Mouse (Mus musculus): ENCODE measurements around the gene Trcg1. TPM values are rescaled to one million over a fixed set of nuclear protein-coding genes. Genes with fewer than 3 reads are reported as not detected.
A peak's percentile ranks its signal among the peaks of the same experiment; 100 is the strongest.

Gene Trcg1
- polyA plus RNA-seq, 1 experiment = not detected

- H3K4me3 ChIP-seq (replicated peaks; ENCODE audit: insufficient read depth, low read depth, low read length) = no peak overlapping the region
- TF ChIP-seq POLR2A (IDR thresholded peaks at IDR 0.05; ENCODE audit: borderline replicate concordance, insufficient read depth, low read length) (no peak), CTCF (IDR thresholded peaks at IDR 0.05; ENCODE audit: borderline replicate concordance, insufficient read depth, low read depth, low read length) (no peak)
- no peaks in the 10 kb centered on the region; the same call in 1 of the 2 replicates for H3K4me1 ChIP-seq (ENCODE audit: control insufficient read depth, insufficient read depth, low read length)
- DNase-seq = peak in 1 of 2 experiments; percentile 24
- 74% methylated on average over 9 of the region's 9 CpGs for WGBS
- H3K27ac ChIP-seq (ENCODE audit: insufficient read depth, low read length) = no peak overlapping the region
- no peaks in the 10 kb centered on the region for H3K27me3 ChIP-seq (ENCODE audit: control insufficient read depth, insufficient read depth, low read length)
Observed at GRCm38 (mm10) chr9:57257627-57258026, 21.3 kb downstream of the Trcg1 start.

- Histone ChIP-seq H3K27ac (ENCODE audit: insufficient read depth, low read length) (no peak overlapping the region), H3K27me3 (ENCODE audit: control insufficient read depth, insufficient read depth, low read length) (no peaks in the 10 kb centered on the region), H3K4me1 (ENCODE audit: control insufficient read depth, insufficient read depth, low read length) (no peaks in the 10 kb centered on the region; the same call in 1 of the 2 replicates), H3K4me3 (replicated peaks; ENCODE audit: insufficient read depth, low read depth, low read length) (no peak overlapping the region)
- DNase-seq = peak; percentile 87 to 94
- TF ChIP-seq CTCF (IDR thresholded peaks at IDR 0.05; ENCODE audit: borderline replicate concordance, insufficient read depth, low read depth, low read length) (peak; percentile 99), POLR2A (IDR thresholded peaks at IDR 0.05; ENCODE audit: borderline replicate concordance, insufficient read depth, low read length) (no peak)
- WGBS = under 1% methylated on average over 3 of the region's 3 CpGs
Observed at GRCm38 (mm10) chr9:57259736-57260135, 23.4 kb downstream of the Trcg1 start.

- no peak for DNase-seq
- Histone ChIP-seq H3K4me3 (replicated peaks; ENCODE audit: insufficient read depth, low read depth, low read length) (peak overlapping the region; percentile 5), H3K27ac (ENCODE audit: insufficient read depth, low read length) (no peak overlapping the region), H3K4me1 (ENCODE audit: control insufficient read depth, insufficient read depth, low read length) (no peaks in the 10 kb centered on the region; the same call in 1 of the 2 replicates), H3K27me3 (ENCODE audit: control insufficient read depth, insufficient read depth, low read length) (no peaks in the 10 kb centered on the region)
- WGBS = 63% methylated on average over 12 of the region's 12 CpGs
- no peak for TF ChIP-seq CTCF (IDR thresholded peaks at IDR 0.05; ENCODE audit: borderline replicate concordance, insufficient read depth, low read depth, low read length)
Observed at GRCm38 (mm10) chr9:57260940-57261339, 24.6 kb downstream of the Trcg1 start.

- DNase-seq = peak in 1 of 2 experiments; percentile 38
- TF ChIP-seq POLR2A (IDR thresholded peaks at IDR 0.05; ENCODE audit: borderline replicate concordance, insufficient read depth, low read length) (no peak), CTCF (IDR thresholded peaks at IDR 0.05; ENCODE audit: borderline replicate concordance, insufficient read depth, low read depth, low read length) (no peak)
- no peaks in the 10 kb centered on the region for H3K27me3 ChIP-seq (ENCODE audit: control insufficient read depth, insufficient read depth, low read length)
- H3K4me3 ChIP-seq (replicated peaks; ENCODE audit: insufficient read depth, low read depth, low read length) = peak overlapping the region; percentile 60
- no peaks in the 10 kb centered on the region; the same call in 1 of the 2 replicates for H3K4me1 ChIP-seq (ENCODE audit: control insufficient read depth, insufficient read depth, low read length)
- WGBS = 3% methylated on average over 26 of the region's 26 CpGs
- no peak overlapping the region for H3K27ac ChIP-seq (ENCODE audit: insufficient read depth, low read length)
Observed at GRCm38 (mm10) chr9:57261516-57261912, 25.2 kb downstream of the Trcg1 start.

- peak within 1 kb of the TSS; percentile 60 for H3K4me3 ChIP-seq (replicated peaks; ENCODE audit: insufficient read depth, low read depth, low read length)
- H3K4me1 ChIP-seq (ENCODE audit: control insufficient read depth, insufficient read depth, low read length) = no peaks in the 10 kb centered on the region; the same call in 1 of the 2 replicates
- no peak within 1 kb of the TSS; the same call in 1 of the 2 replicates for H3K27ac ChIP-seq (ENCODE audit: insufficient read depth, low read length)
- 2% methylated on average over 86 of the region's 87 CpGs for WGBS
- peak; percentile 68 to 79 for DNase-seq
- no peaks in the 10 kb centered on the region for H3K27me3 ChIP-seq (ENCODE audit: control insufficient read depth, insufficient read depth, low read length)
- TF ChIP-seq CTCF (IDR thresholded peaks at IDR 0.05; ENCODE audit: borderline replicate concordance, insufficient read depth, low read depth, low read length) (peak; percentile 26; the same call in 1 of the 2 replicates), POLR2A (IDR thresholded peaks at IDR 0.05; ENCODE audit: borderline replicate concordance, insufficient read depth, low read length) (no peak)
Observed at GRCm38 (mm10) chr9:57261913-57262794, 25.8 kb downstream of the Trcg1 start, which contains the start of gene 1700017B05Rik. 1700017B05Rik (minus strand) TSS chr9:57262612.

- WGBS = 57% methylated on average over 13 of the region's 13 CpGs
- TF ChIP-seq POLR2A (IDR thresholded peaks at IDR 0.05; ENCODE audit: borderline replicate concordance, insufficient read depth, low read length) = no peak
- Histone ChIP-seq H3K4me3 (replicated peaks; ENCODE audit: insufficient read depth, low read depth, low read length) (peak overlapping the region; percentile 60), H3K27me3 (ENCODE audit: control insufficient read depth, insufficient read depth, low read length) (no peaks in the 10 kb centered on the region), H3K4me1 (ENCODE audit: control insufficient read depth, insufficient read depth, low read length) (no peaks in the 10 kb centered on the region; the same call in 1 of the 2 replicates), H3K27ac (ENCODE audit: insufficient read depth, low read length) (no peak overlapping the region)
- no peak for DNase-seq
Observed at GRCm38 (mm10) chr9:57262795-57263684, 26.7 kb downstream of the Trcg1 start.

- Histone ChIP-seq H3K27ac (ENCODE audit: insufficient read depth, low read length) (no peak overlapping the region), H3K4me1 (ENCODE audit: control insufficient read depth, insufficient read depth, low read length) (peaks cover 2% of the 10 kb centered on the region), H3K27me3 (ENCODE audit: control insufficient read depth, insufficient read depth, low read length) (no peaks in the 10 kb centered on the region), H3K4me3 (replicated peaks; ENCODE audit: insufficient read depth, low read depth, low read length) (no peak overlapping the region)
- WGBS = 76% methylated on average over 5 of the region's 5 CpGs
- no peak for DNase-seq
- TF ChIP-seq CTCF (IDR thresholded peaks at IDR 0.05; ENCODE audit: borderline replicate concordance, insufficient read depth, low read depth, low read length) = no peak
- no peak for TF ChIP-seq POLR2A (IDR thresholded peaks at IDR 0.05; ENCODE audit: borderline replicate concordance, insufficient read depth, low read length)
Observed at GRCm38 (mm10) chr9:57265125-57265524, 28.8 kb downstream of the Trcg1 start.

All from cerebellum, adult 2 months (tissue).